ENCODE assay signal across 29 mouse cellular contexts in genomic region chr6:40585645-40586044, GRCm38 (mm10). TPM values are rescaled to one million over a fixed set of nuclear protein-coding genes. Genes with fewer than 3 reads are reported as not detected.
DNase-seq lines count a peak whose midpoint lies in the region; ATAC-seq lines count a peak whose summit lies in the region.
"Had no signal": no experiment of that assay in that cellular context is flagged by ENCODE, and none has a peak within 500 bp of the region (broad histone marks: within the 10 kb centered on the region; RNA-seq: fewer than 3 reads in every experiment).

Clec5a (minus strand) TSS chr6:40585821.

- peak; percentile 4 to 14 for DNase-seq in heart, adult 18-20 months
- no peak for DNase-seq in heart, postnatal 25 days (ENCODE audit: low spot score)
- DNase-seq in 416B (ENCODE audit: low read depth), result peak; percentile 34
- peak; percentile 4 for DNase-seq in brain, adult 2 months (ENCODE audit: low read depth, low spot score)
- no peak for DNase-seq in cerebellum, adult 9-11 months
- DNase-seq in layer of hippocampus, postnatal 14 days (ENCODE audit: low spot score in 2 of 2), result no peak
- DNase-seq: adrenal gland, postnatal 14 days; cerebellum, adult 2 months; heart, postnatal 4 days; kidney, adult 18-20 months; kidney, postnatal 4 days; lung, adult 2 months; lung, postnatal 10 days; right cerebral cortex, postnatal 4 days; thymus, adult 18-20 months; thymus, postnatal 25 days had no signal

- H3K36me3 ChIP-seq in midbrain, embryonic 15.5 days (replicated peaks), result no peaks in the 10 kb centered on the region
- H3K36me3 ChIP-seq: hindbrain, embryonic 15.5 days; limb, embryonic 10.5 days; limb, embryonic 15.5 days; neural tube, embryonic 12.5 days had no signal

- no peaks in the 10 kb centered on the region for H3K9me3 ChIP-seq in midbrain, embryonic 15.5 days
- H3K9me3 ChIP-seq: forebrain, embryonic 13.5 days; hindbrain, embryonic 15.5 days; limb, embryonic 10.5 days; limb, embryonic 15.5 days; neural tube, embryonic 12.5 days had no signal

- H3K4me3 ChIP-seq in midbrain, embryonic 15.5 days, result no peak within 1 kb of the TSS
- H3K4me3 ChIP-seq: forebrain, embryonic 13.5 days; hindbrain, embryonic 15.5 days; limb, embryonic 10.5 days; limb, embryonic 15.5 days; myocyte; neural tube, embryonic 12.5 days had no signal

- intact Hi-C loops in heart, postnatal 25 days (cut with DNase I), result no loop called here

- no peaks in the 10 kb centered on the region for H3K27me3 ChIP-seq in midbrain, embryonic 15.5 days (replicated peaks)
- H3K27me3 ChIP-seq: forebrain, embryonic 13.5 days; hindbrain, embryonic 15.5 days; limb, embryonic 15.5 days; neural tube, embryonic 12.5 days had no signal

- no peaks in the 10 kb centered on the region for H3K4me1 ChIP-seq in midbrain, embryonic 15.5 days
- H3K4me1 ChIP-seq: forebrain, embryonic 13.5 days; hindbrain, embryonic 15.5 days; limb, embryonic 10.5 days; limb, embryonic 15.5 days; neural tube, embryonic 12.5 days had no signal

- no peak within 1 kb of the TSS for H3K4me2 ChIP-seq in midbrain, embryonic 15.5 days
- H3K4me2 ChIP-seq: forebrain, embryonic 13.5 days; heart, embryonic 11.5 days; hindbrain, embryonic 15.5 days; limb, embryonic 15.5 days; midbrain, embryonic 11.5 days; neural tube, embryonic 12.5 days had no signal

- no peak within 1 kb of the TSS for H3K9ac ChIP-seq in midbrain, embryonic 15.5 days
- H3K9ac ChIP-seq: forebrain, embryonic 13.5 days; hindbrain, embryonic 15.5 days; limb, embryonic 15.5 days; neural tube, embryonic 12.5 days had no signal

- no peak within 1 kb of the TSS for H3K27ac ChIP-seq in midbrain, embryonic 15.5 days
- H3K27ac ChIP-seq: forebrain, embryonic 13.5 days; hindbrain, embryonic 15.5 days; kidney, postnatal 0 days; limb, embryonic 10.5 days; limb, embryonic 15.5 days; neural tube, embryonic 12.5 days; stomach, postnatal 0 days had no signal

- ATAC-seq in hematopoietic stem cell, adult 5-6 weeks (replicated peaks in 1 of 2; ENCODE audit: insufficient read depth in 1 of 2, low FRiP score in 2 of 2, low TSS enrichment in 1 of 2, low read depth in 1 of 2, poor library complexity in 2 of 2, severe bottlenecking in 2 of 2), result peak; percentile 54 to 55
- no peak for ATAC-seq in midbrain, embryonic 15.5 days (replicated peaks)
- ATAC-seq: forebrain, embryonic 13.5 days had no signal

- 82% methylated on average over 5 of the region's 5 CpGs for WGBS in midbrain, embryonic 15.5 days

RNA-seq across cellular contexts. Expression of gene Clec5a, which starts in this region (rescaled TPM):
- under 1 TPM; 0.54 to 0.92 TPM for total RNA-seq in heart, adult 18-20 months (2021)
- 1 to 10 TPM; 1.1 to 1.6 TPM for total RNA-seq in heart, postnatal 25 days (2021)
- 13.3 and 33.6 TPM in 2 replicates for total RNA-seq in hematopoietic stem cell, adult 5-6 weeks (2017)
- polyA plus RNA-seq in midbrain, embryonic 15.5 days (2015; fragmentation: Nextera tagmentation; extraction: Ambion mirVana), result 0.40 and 0.71 TPM in 2 replicates
- total RNA-seq in layer of hippocampus, postnatal 14 days (2021), result under 1 TPM; 0.37 to 0.45 TPM
- total RNA-seq: midbrain, postnatal 0 days had no signal

Comparison
In these comparisons a context has a peak if more than half of its experiments do, and no peak if none do; other contexts are left out.
1. Peak in DNase-seq in heart, adult 18-20 months; RNA of the gene not detected or under 1 TPM.
2. DNase-seq: peak in 416B (single experiment) and brain, adult 2 months (single experiment); none in heart, postnatal 25 days (single experiment), cerebellum, adult 9-11 months (single experiment) and layer of hippocampus, postnatal 14 days (0 of 2).